Mouse (Mus musculus): ENCODE measurements at regions not wholly inside any gene's neighbourhood (a gene's known extent, or its start where the extent isn't known, plus 50 kb on each side); places are given as distances from the start of the nearest gene placed in this dataset.

- TF ChIP-seq POLR2A (IDR thresholded peaks at IDR 0.05; ENCODE audit: low read depth, low read length) (no peak), CTCF (IDR thresholded peaks at IDR 0.05; ENCODE audit: borderline replicate concordance, insufficient read depth, low read length) (no peak)
These were observed 177.2 kb upstream of the Id4 start for GRCm38 (mm10) chr13:48083807-48084206.
